Comparison of ENCODE assay signal across 8 mouse cellular contexts in the genomic region with DNA sequence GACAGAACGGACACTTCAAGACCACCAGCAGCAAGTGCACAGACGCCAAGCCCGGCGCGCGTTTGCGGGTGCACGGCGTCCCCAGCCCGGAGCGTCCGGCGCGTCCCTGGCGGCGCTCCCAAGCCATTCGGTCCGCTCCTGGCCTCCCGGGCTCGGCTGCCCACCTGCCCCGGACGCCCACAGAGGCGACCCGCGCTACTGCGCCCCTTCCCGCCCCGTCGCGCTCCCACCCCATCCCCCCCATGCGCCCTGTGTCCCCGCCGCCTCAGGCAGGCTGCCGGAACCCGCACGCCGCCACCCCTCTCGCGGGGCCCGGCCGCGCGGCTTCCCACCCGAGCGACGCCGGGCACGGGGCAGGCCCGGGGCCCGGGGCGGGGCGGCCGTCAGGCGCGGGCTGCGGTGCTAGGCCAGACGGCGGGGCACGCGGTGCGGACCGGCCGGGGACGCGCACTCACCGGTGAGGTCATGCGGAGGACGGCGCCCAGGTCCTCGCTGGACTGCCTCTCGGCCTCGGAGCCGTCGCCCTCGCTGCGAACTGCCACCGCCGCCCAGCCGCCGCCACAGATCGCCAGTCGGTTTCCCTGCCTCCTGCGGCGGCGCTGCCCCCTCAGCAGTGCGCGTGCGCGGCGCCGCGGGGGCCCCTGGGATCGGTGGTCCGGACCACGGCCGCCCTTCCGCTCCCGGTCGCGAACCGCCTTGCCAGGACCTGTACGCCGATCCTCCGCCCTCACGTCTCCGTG. TPM values are rescaled to one million over a fixed set of nuclear protein-coding genes. Genes with fewer than 3 reads are reported as not detected.
DNase-seq lines count a peak whose midpoint lies in the region; ATAC-seq lines count a peak whose summit lies in the region.

No protein-coding gene starts in this region.

- no peaks in the 10 kb centered on the region for H3K36me3 ChIP-seq in embryonic facial prominence, embryonic 14.5 days (ENCODE audit: control insufficient read depth, insufficient read depth, low read length)
- H3K36me3 ChIP-seq in kidney, embryonic 14.5 days (ENCODE audit: control insufficient read depth, insufficient read depth, low read length), result no peaks in the 10 kb centered on the region

- WGBS in embryonic facial prominence, embryonic 14.5 days, result 0% methylated on average over 16 of the region's 106 CpGs
- WGBS in kidney, embryonic 14.5 days, result 1% methylated on average over 94 of the region's 106 CpGs

- peak overlapping the region; percentile 95 for H3K4me3 ChIP-seq in embryonic facial prominence, embryonic 14.5 days (ENCODE audit: low read depth, low read length)
- H3K4me3 ChIP-seq in kidney, embryonic 14.5 days (ENCODE audit: low read length), result peak overlapping the region; percentile 97

- no peaks in the 10 kb centered on the region for H3K9me3 ChIP-seq in embryonic facial prominence, embryonic 14.5 days (ENCODE audit: control insufficient read depth, low read length)
- H3K9me3 ChIP-seq in kidney, embryonic 14.5 days (ENCODE audit: control insufficient read depth, low read length), result no peaks in the 10 kb centered on the region

- peak overlapping the region; percentile 97 for H3K9ac ChIP-seq in embryonic facial prominence, embryonic 14.5 days (ENCODE audit: low read depth, low read length)
- peak overlapping the region; percentile 97 for H3K9ac ChIP-seq in kidney, embryonic 14.5 days (ENCODE audit: low read depth, low read length)

- H3K27me3 ChIP-seq in embryonic facial prominence, embryonic 14.5 days (replicated peaks; ENCODE audit: control insufficient read depth, insufficient read depth, low read length), result no peaks in the 10 kb centered on the region
- H3K27me3 ChIP-seq in kidney, embryonic 14.5 days (ENCODE audit: control insufficient read depth, insufficient read depth, low read length), result no peaks in the 10 kb centered on the region

- DNase-seq in 416B (ENCODE audit: low read depth), result peak; percentile 85
- DNase-seq in adrenal gland, postnatal 4 days (ENCODE audit: low spot score in 2 of 2), result peak; percentile 75 to 82
- peak; percentile 91 for DNase-seq in embryonic facial prominence, embryonic 14.5 days (ENCODE audit: low spot score)
- peak; percentile 85 to 87 for DNase-seq in heart, adult 9 months (ENCODE audit: low spot score in 2 of 2)
- peak; percentile 94 for DNase-seq in liver
- peak; percentile 33 to 66 for DNase-seq in monocyte, adult 2 months (ENCODE audit: low read depth in 1 of 2, low spot score in 2 of 2)
- DNase-seq in spleen, postnatal 14 days (ENCODE audit: low spot score in 2 of 2), result peak; percentile 78 to 87

- 0 out of 2 replicates have a peak, but pooled peaks cover 2% of the 10 kb centered on the region for H3K4me1 ChIP-seq in embryonic facial prominence, embryonic 14.5 days (ENCODE audit: control insufficient read depth, insufficient read depth, low read length)
- H3K4me1 ChIP-seq in kidney, embryonic 14.5 days (ENCODE audit: control insufficient read depth, insufficient read depth, low read length), result peaks cover 11% of the 10 kb centered on the region; the same call in 1 of the 2 replicates

- ATAC-seq in embryonic facial prominence, embryonic 14.5 days (ENCODE audit: low read depth), result peak; percentile 93
- peak; percentile 94 for ATAC-seq in kidney, embryonic 14.5 days (ENCODE audit: low FRiP score, low TSS enrichment)

- peak overlapping the region; percentile 85 for H3K27ac ChIP-seq in embryonic facial prominence, embryonic 14.5 days (replicated peaks; ENCODE audit: low read depth, low read length)
- peak overlapping the region; percentile 90 for H3K27ac ChIP-seq in kidney, embryonic 14.5 days (ENCODE audit: low read depth, low read length)

- H3K4me2 ChIP-seq in embryonic facial prominence, embryonic 14.5 days (ENCODE audit: low read depth, low read length), result peak overlapping the region; percentile 69
- H3K4me2 ChIP-seq in kidney, embryonic 14.5 days (replicated peaks; ENCODE audit: low read depth, low read length), result peak overlapping the region; percentile 69

RNA-seq across cellular contexts. Expression of gene Gapvd1, which starts 1.1 kb away (rescaled TPM):
- total RNA-seq in adrenal gland, postnatal 4 days (2021), result 10 to 100 TPM; 69.2 to 79.9 TPM
- 87.2 and 92.3 TPM in 2 replicates for polyA plus RNA-seq in embryonic facial prominence, embryonic 14.5 days (2014; fragmentation: Nextera tagmentation; extraction: Ambion mirVana)
- 64.7 and 92.2 TPM in 2 replicates for polyA plus RNA-seq in kidney, embryonic 14.5 days (2014; fragmentation: Nextera tagmentation; extraction: Ambion mirVana)

RNA-seq across cellular contexts. Expression of gene Hspa5, which starts 17.8 kb away (rescaled TPM):
- 100 to 1,000 TPM; 449 to 473 TPM for total RNA-seq in adrenal gland, postnatal 4 days (2021)
- polyA plus RNA-seq in embryonic facial prominence, embryonic 14.5 days (2014; fragmentation: Nextera tagmentation; extraction: Ambion mirVana), result 906 and 942 TPM in 2 replicates
- polyA plus RNA-seq in kidney, embryonic 14.5 days (2014; fragmentation: Nextera tagmentation; extraction: Ambion mirVana), result 615 and 971 TPM in 2 replicates

RNA-seq across cellular contexts. Expression of gene Rabepk, which starts 45.7 kb away (rescaled TPM):
- 10 to 100 TPM; 29.7 to 31.4 TPM for total RNA-seq in adrenal gland, postnatal 4 days (2021)
- 39.1 and 40.8 TPM in 2 replicates for polyA plus RNA-seq in embryonic facial prominence, embryonic 14.5 days (2014; fragmentation: Nextera tagmentation; extraction: Ambion mirVana)
- polyA plus RNA-seq in kidney, embryonic 14.5 days (2014; fragmentation: Nextera tagmentation; extraction: Ambion mirVana), result 35.9 and 39.6 TPM in 2 replicates

Comparison
In these comparisons a context has a peak if more than half of its experiments do, and no peak if none do; other contexts are left out.
1. Peak in every context shown above with its lines: DNase-seq, ATAC-seq, H3K4me3 ChIP-seq and H3K27ac ChIP-seq.